Mouse (Mus musculus): ENCODE results near the gene Olfr814. TPM values are rescaled to one million over a fixed set of nuclear protein-coding genes. Genes with fewer than 3 reads are reported as not detected.
"Not testable (repeated sequence)": the region's sequence is repeated elsewhere in the genome, so short reads cannot be mapped to it uniquely, and the experiment has no call there.

Olfr814 gene
- not detected for total RNA-seq (2021)
- long read RNA-seq, experiment 1, result 0 reads
- long read RNA-seq, experiment 2, result 0 reads

GRCm38 (mm10) chr10:129879751-129880150 lies at the start of gene Olfr814:
Gene Olfr814 (minus strand): TSS chr10:129879851.
- DNase-seq (ENCODE audit: low spot score in 2 of 2), result not testable (repeated sequence)

GRCm38 (mm10) chr10:129915497-129915896 lies 35.8 kb upstream of the Olfr814 start, which contains the start of gene Olfr816:
Gene Olfr816 (minus strand): TSS chr10:129915597.
- no peak for DNase-seq (ENCODE audit: low spot score in 2 of 2)

- DNase-seq (ENCODE audit: low spot score in 2 of 2), result not testable (repeated sequence)
Measured at GRCm38 (mm10) chr10:129905767-129906166, 26.1 kb upstream of the Olfr814 start, which contains the start of gene Olfr815. Gene Olfr815 (minus strand): TSS chr10:129905867.

- DNase-seq (ENCODE audit: low spot score in 2 of 2), result no peak
Measured at GRCm38 (mm10) chr10:129885934-129886333, 6.3 kb upstream of the Olfr814 start.

- DNase-seq (ENCODE audit: low spot score in 2 of 2), result not testable (repeated sequence)
Measured at GRCm38 (mm10) chr10:129885496-129885895, 5.8 kb upstream of the Olfr814 start.

- no peak for DNase-seq (ENCODE audit: low spot score in 2 of 2)
Measured at GRCm38 (mm10) chr10:129855067-129855466, 24.6 kb downstream of the Olfr814 start, which contains the start of gene Olfr813. Gene Olfr813 (plus strand): TSS chr10:129855367.

- no peak for DNase-seq (ENCODE audit: low spot score in 2 of 2)
Measured at GRCm38 (mm10) chr10:129847343-129847742, 32.3 kb downstream of the Olfr814 start.

GRCm38 (mm10) chr10:129845994-129846393 lies 33.7 kb downstream of the Olfr814 start, which contains the start of gene Olfr812:
Gene Olfr812 (minus strand): TSS chr10:129846094.
- DNase-seq (ENCODE audit: low spot score in 2 of 2), result no peak

Other genes starting within 250 kb of the Olfr814 start
- not detected for gene Olfr799, start 242.4 kb downstream of the Olfr814 start, total RNA-seq (2021)
- gene Olfr800, start 222.2 kb downstream of the Olfr814 start, total RNA-seq (2021), result not detected
- not detected for gene Olfr801, start 206.0 kb downstream of the Olfr814 start, total RNA-seq (2021)
- not detected for gene Olfr802, start 191.7 kb downstream of the Olfr814 start, total RNA-seq (2021)
- not detected for gene Olfr803, start 185.6 kb downstream of the Olfr814 start, total RNA-seq (2021)
- gene Olfr804, start 176.6 kb downstream of the Olfr814 start, total RNA-seq (2021), result not detected
- gene Olfr805, start 150.5 kb downstream of the Olfr814 start, total RNA-seq (2021), result not detected
- not detected for gene Olfr806, start 137.9 kb downstream of the Olfr814 start, total RNA-seq (2021)
- not detected for gene Olfr807, start 122.1 kb downstream of the Olfr814 start, total RNA-seq (2021)
- gene Olfr808, start 114.4 kb downstream of the Olfr814 start, total RNA-seq (2021), result not detected
- not detected for gene Olfr809, start 105.2 kb downstream of the Olfr814 start, total RNA-seq (2021)
- gene Olfr810, start 84.9 kb downstream of the Olfr814 start, total RNA-seq (2021), result not detected
- gene Olfr811, start 75.5 kb downstream of the Olfr814 start, total RNA-seq (2021), result not detected
- gene Olfr812, start 33.8 kb downstream of the Olfr814 start, total RNA-seq (2021), result not detected
- not detected for gene Olfr813, start 24.5 kb downstream of the Olfr814 start, total RNA-seq (2021)
- not detected for gene Olfr815, start 26.0 kb upstream of the Olfr814 start, total RNA-seq (2021)
- gene Olfr816, start 35.7 kb upstream of the Olfr814 start, total RNA-seq (2021), result not detected
- not detected for gene Olfr818, start 69.2 kb upstream of the Olfr814 start, total RNA-seq (2021)
- gene Olfr819, start 87.4 kb upstream of the Olfr814 start, total RNA-seq (2021), result not detected
- not detected for gene Olfr247, start 96.3 kb upstream of the Olfr814 start, total RNA-seq (2021)
- not detected for gene Gm10310, start 105.2 kb upstream of the Olfr814 start, total RNA-seq (2021)
- gene Olfr820, start 132.8 kb upstream of the Olfr814 start, total RNA-seq (2021), result not detected
- not detected for gene Olfr821, start 150.5 kb upstream of the Olfr814 start, total RNA-seq (2021)
- gene Olfr822, start 191.4 kb upstream of the Olfr814 start, total RNA-seq (2021), result not detected
- gene Olfr823, start 235.5 kb upstream of the Olfr814 start, total RNA-seq (2021), result not detected

Measured in left cerebral cortex, adult 18-20 months (tissue).